Mouse (Mus musculus): ENCODE results near the gene Sox9. TPM values are rescaled to one million over a fixed set of nuclear protein-coding genes. Genes with fewer than 3 reads are reported as not detected.

The Sox9 gene
- 11.4 and 13.8 TPM in 2 replicates for polyA plus RNA-seq (2012; rRNA removed)

GRCm38 (mm10) chr11:112781994-112782356, at the start of gene Sox9:
TSS of gene Sox9 (plus strand) at chr11:112782224.

Data from central nervous system, embryonic 18 days (tissue).